Mouse (Mus musculus): ENCODE data around the gene Dzip1l. TPM values are rescaled to one million over a fixed set of nuclear protein-coding genes. Genes with fewer than 3 reads are reported as not detected.

The Dzip1l gene
- polyA plus RNA-seq, 2 experiments: 18.2 to 20.7 TPM

- ATAC-seq (ENCODE audit: low FRiP score, low read depth) (no peak), DNase-seq (ENCODE audit: low spot score) (no peak)
- Histone ChIP-seq H3K4me2 (replicated peaks; ENCODE audit: low read depth, low read length, severe bottlenecking) (no peak overlapping the region), H3K9ac (ENCODE audit: low read depth, low read length, severe bottlenecking) (no peak overlapping the region), H3K4me1 (ENCODE audit: control insufficient read depth, insufficient read depth, low read length) (no peaks in the 10 kb centered on the region), H3K36me3 (ENCODE audit: control insufficient read depth, insufficient read depth, low read length) (peaks cover 70% of the 10 kb centered on the region), H3K27ac (replicated peaks; ENCODE audit: low read depth, low read length) (no peak overlapping the region), H3K9me3 (ENCODE audit: control insufficient read depth, low read length) (no peaks in the 10 kb centered on the region), H3K4me3 (replicated peaks; ENCODE audit: low read length) (no peak overlapping the region), H3K27me3 (ENCODE audit: control insufficient read depth, insufficient read depth, low read length) (no peaks in the 10 kb centered on the region)
- no peak for TF ChIP-seq POLR2A (IDR thresholded peaks at IDR 0.05; ENCODE audit: borderline replicate concordance, extremely low read depth, insufficient read depth, insufficient read length)
- 91% methylated on average over 8 of the region's 8 CpGs for WGBS
These were observed 38.3 kb downstream of the Dzip1l start for GRCm38 (mm10) chr9:99667596-99667995.

GRCm38 (mm10) chr9:99671603-99672002 is 42.3 kb downstream of the Dzip1l start:
- H3K4me2 ChIP-seq (replicated peaks; ENCODE audit: low read depth, low read length, severe bottlenecking): no peak overlapping the region
- H3K9me3 ChIP-seq (ENCODE audit: control insufficient read depth, low read length): no peaks in the 10 kb centered on the region
- no peak overlapping the region for H3K9ac ChIP-seq (ENCODE audit: low read depth, low read length, severe bottlenecking)
- 37% methylated on average over 2 of the region's 2 CpGs for WGBS
- H3K27me3 ChIP-seq (ENCODE audit: control insufficient read depth, insufficient read depth, low read length): no peaks in the 10 kb centered on the region
- ATAC-seq (ENCODE audit: low FRiP score, low read depth) (no peak), DNase-seq (ENCODE audit: low spot score) (no peak)
- H3K36me3 ChIP-seq (ENCODE audit: control insufficient read depth, insufficient read depth, low read length): peaks cover 32% of the 10 kb centered on the region
- H3K4me3 ChIP-seq (replicated peaks; ENCODE audit: low read length): no peak overlapping the region
- no peak overlapping the region for H3K27ac ChIP-seq (replicated peaks; ENCODE audit: low read depth, low read length)
- TF ChIP-seq POLR2A (IDR thresholded peaks at IDR 0.05; ENCODE audit: borderline replicate concordance, extremely low read depth, insufficient read depth, insufficient read length): no peak
- H3K4me1 ChIP-seq (ENCODE audit: control insufficient read depth, insufficient read depth, low read length): no peaks in the 10 kb centered on the region

- H3K9ac ChIP-seq (ENCODE audit: low read depth, low read length, severe bottlenecking): no peak overlapping the region
- H3K4me1 ChIP-seq (ENCODE audit: control insufficient read depth, insufficient read depth, low read length): no peaks in the 10 kb centered on the region
- ATAC-seq (ENCODE audit: low FRiP score, low read depth) (no peak), DNase-seq (ENCODE audit: low spot score) (no peak)
- no peak overlapping the region for H3K4me2 ChIP-seq (replicated peaks; ENCODE audit: low read depth, low read length, severe bottlenecking)
- 86% methylated on average over 3 of the region's 3 CpGs for WGBS
- H3K4me3 ChIP-seq (replicated peaks; ENCODE audit: low read length): no peak overlapping the region
- no peaks in the 10 kb centered on the region for H3K27me3 ChIP-seq (ENCODE audit: control insufficient read depth, insufficient read depth, low read length)
- no peaks in the 10 kb centered on the region; the same call in 1 of the 2 replicates for H3K36me3 ChIP-seq (ENCODE audit: control insufficient read depth, insufficient read depth, low read length)
- no peak for TF ChIP-seq POLR2A (IDR thresholded peaks at IDR 0.05; ENCODE audit: borderline replicate concordance, extremely low read depth, insufficient read depth, insufficient read length)
- H3K9me3 ChIP-seq (ENCODE audit: control insufficient read depth, low read length): no peaks in the 10 kb centered on the region
- H3K27ac ChIP-seq (replicated peaks; ENCODE audit: low read depth, low read length): no peak overlapping the region
These were observed 46.4 kb downstream of the Dzip1l start for GRCm38 (mm10) chr9:99675714-99676113.

DNA sequence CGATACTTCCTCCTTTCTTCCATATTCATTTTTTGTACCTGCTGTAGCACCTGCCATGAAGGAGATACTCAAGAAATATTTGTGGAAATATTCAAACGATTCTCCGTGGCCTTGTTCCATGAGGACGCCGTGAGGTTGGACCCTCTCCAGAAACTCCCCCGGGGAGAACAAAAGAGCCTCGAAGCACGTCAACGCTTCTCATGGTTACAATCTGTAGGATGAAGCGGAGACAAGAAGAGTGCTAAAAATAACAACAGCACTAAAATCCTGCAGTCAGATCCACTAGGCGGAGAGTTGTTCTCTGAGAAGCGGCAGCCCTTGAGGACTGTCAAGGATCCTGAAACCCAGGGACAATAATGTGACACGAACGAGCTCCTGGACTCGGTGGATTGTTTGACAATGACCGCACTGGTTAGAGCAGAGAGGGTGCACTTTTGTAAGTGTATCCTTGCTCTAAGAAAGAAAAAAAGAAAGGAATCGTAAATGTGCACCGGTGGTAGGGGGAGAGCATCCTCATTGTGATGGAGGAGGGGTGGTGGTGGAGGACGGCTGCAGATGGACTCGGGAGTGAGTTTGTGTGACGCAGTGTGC is 52.8 kb downstream of the Dzip1l start:
- WGBS: 83% methylated on average over 21 of the region's 21 CpGs
- Histone ChIP-seq H3K4me2 (replicated peaks; ENCODE audit: low read depth, low read length, severe bottlenecking) (no peak overlapping the region), H3K9me3 (ENCODE audit: control insufficient read depth, low read length) (no peaks in the 10 kb centered on the region), H3K27me3 (ENCODE audit: control insufficient read depth, insufficient read depth, low read length) (no peaks in the 10 kb centered on the region), H3K4me1 (ENCODE audit: control insufficient read depth, insufficient read depth, low read length) (no peaks in the 10 kb centered on the region), H3K27ac (replicated peaks; ENCODE audit: low read depth, low read length) (no peak overlapping the region), H3K9ac (ENCODE audit: low read depth, low read length, severe bottlenecking) (no peak overlapping the region), H3K36me3 (ENCODE audit: control insufficient read depth, insufficient read depth, low read length) (no peaks in the 10 kb centered on the region), H3K4me3 (replicated peaks; ENCODE audit: low read length) (no peak overlapping the region)
- no peak for TF ChIP-seq POLR2A (IDR thresholded peaks at IDR 0.05; ENCODE audit: borderline replicate concordance, extremely low read depth, insufficient read depth, insufficient read length)
- DNase-seq (ENCODE audit: low spot score) (no peak), ATAC-seq (ENCODE audit: low FRiP score, low read depth) (no peak)

GRCm38 (mm10) chr9:99685061-99685521 is 55.8 kb downstream of the Dzip1l start:
- no peaks in the 10 kb centered on the region for H3K4me1 ChIP-seq (ENCODE audit: control insufficient read depth, insufficient read depth, low read length)
- H3K27me3 ChIP-seq (ENCODE audit: control insufficient read depth, insufficient read depth, low read length): no peaks in the 10 kb centered on the region
- no peak for TF ChIP-seq POLR2A (IDR thresholded peaks at IDR 0.05; ENCODE audit: borderline replicate concordance, extremely low read depth, insufficient read depth, insufficient read length)
- H3K36me3 ChIP-seq (ENCODE audit: control insufficient read depth, insufficient read depth, low read length): no peaks in the 10 kb centered on the region
- 75% methylated on average over 5 of the region's 5 CpGs for WGBS
- no peaks in the 10 kb centered on the region for H3K9me3 ChIP-seq (ENCODE audit: control insufficient read depth, low read length)
- DNase-seq (ENCODE audit: low spot score): no peak
- no peak for ATAC-seq (ENCODE audit: low FRiP score, low read depth)
- H3K4me2 ChIP-seq (replicated peaks; ENCODE audit: low read depth, low read length, severe bottlenecking): no peak overlapping the region
- H3K9ac ChIP-seq (ENCODE audit: low read depth, low read length, severe bottlenecking): no peak overlapping the region
- no peak overlapping the region for H3K27ac ChIP-seq (replicated peaks; ENCODE audit: low read depth, low read length)
- no peak overlapping the region for H3K4me3 ChIP-seq (replicated peaks; ENCODE audit: low read length)

Measured in limb, embryonic 14.5 days (tissue).